In the genomic region with DNA sequence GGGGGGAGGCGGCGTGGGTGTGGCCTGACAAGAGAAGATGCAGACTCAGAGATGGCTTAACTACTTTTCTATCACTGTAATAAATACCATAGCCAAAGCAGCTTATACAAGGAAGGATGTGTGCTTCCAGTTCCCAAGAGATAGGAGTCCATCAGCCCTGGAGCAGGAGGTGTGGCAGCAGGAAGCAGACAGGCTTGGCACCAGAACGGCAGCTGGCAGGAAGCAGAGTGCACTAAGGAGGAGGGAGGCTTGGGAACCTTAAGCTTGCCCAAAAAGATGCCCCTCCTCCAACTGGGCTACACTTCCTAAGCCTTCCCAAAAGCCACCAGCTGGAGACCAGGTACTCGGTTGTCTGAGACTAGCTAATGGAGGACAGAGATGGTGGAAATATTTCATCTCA, we compare ENCODE assay signal across 23 mouse cellular contexts. TPM values are rescaled to one million over a fixed set of nuclear protein-coding genes. Genes with fewer than 3 reads are reported as not detected.
A peak's percentile ranks its signal among the peaks of the same experiment; 100 is the strongest.
DNase-seq lines count a peak whose midpoint lies in the region; ATAC-seq and TF ChIP-seq lines count a peak whose summit lies in the region.
"Had no signal": no experiment of that assay in that cellular context is flagged by ENCODE, and none has a peak within 500 bp of the region (broad histone marks: within the 10 kb centered on the region; RNA-seq: fewer than 3 reads in every experiment).

No protein-coding gene starts in this region.

- H3K9me3 ChIP-seq in forebrain, embryonic 14.5 days (replicated peaks; ENCODE audit: control insufficient read depth, low read length), result no peaks in the 10 kb centered on the region
- H3K9me3 ChIP-seq in forebrain, embryonic 15.5 days, result no peaks in the 10 kb centered on the region
- H3K9me3 ChIP-seq: embryonic facial prominence, embryonic 13.5 days; heart, embryonic 13.5 days; hindbrain, embryonic 15.5 days had no signal

- H3K4me3 ChIP-seq in forebrain, embryonic 14.5 days (ENCODE audit: low read depth, low read length), result no peak overlapping the region
- H3K4me3 ChIP-seq in forebrain, embryonic 15.5 days, result no peak overlapping the region
- no peak overlapping the region for H3K4me3 ChIP-seq in gastrocnemius, adult 2 months
- H3K4me3 ChIP-seq: embryonic facial prominence, embryonic 13.5 days; heart, embryonic 13.5 days; hindbrain, embryonic 15.5 days had no signal

- H3K9ac ChIP-seq in forebrain, embryonic 14.5 days (ENCODE audit: low read length), result no peak overlapping the region
- H3K9ac ChIP-seq in forebrain, embryonic 15.5 days (replicated peaks), result no peak overlapping the region
- H3K9ac ChIP-seq: embryonic facial prominence, embryonic 13.5 days; heart, embryonic 13.5 days; hindbrain, embryonic 15.5 days; liver, embryonic 14.5 days had no signal

- 62% methylated on average over 2 of the region's 4 CpGs for WGBS in forebrain, embryonic 14.5 days
- 64% methylated on average over 4 of the region's 4 CpGs for WGBS in forebrain, embryonic 15.5 days

- H3K27me3 ChIP-seq in forebrain, embryonic 14.5 days (replicated peaks; ENCODE audit: control insufficient read depth, insufficient read depth, low read length), result no peaks in the 10 kb centered on the region
- no peaks in the 10 kb centered on the region for H3K27me3 ChIP-seq in forebrain, embryonic 15.5 days
- H3K27me3 ChIP-seq: embryonic facial prominence, embryonic 13.5 days; hindbrain, embryonic 15.5 days had no signal

- no peaks in the 10 kb centered on the region for H3K36me3 ChIP-seq in forebrain, embryonic 14.5 days (ENCODE audit: control insufficient read depth, insufficient read depth, low read length)
- no peaks in the 10 kb centered on the region for H3K36me3 ChIP-seq in forebrain, embryonic 15.5 days
- H3K36me3 ChIP-seq: embryonic facial prominence, embryonic 13.5 days; heart, embryonic 13.5 days; hindbrain, embryonic 15.5 days had no signal

- no peak overlapping the region for H3K27ac ChIP-seq in forebrain, embryonic 14.5 days (ENCODE audit: low read depth, low read length)
- no peak overlapping the region for H3K27ac ChIP-seq in forebrain, embryonic 15.5 days (replicated peaks)
- no peak overlapping the region for H3K27ac ChIP-seq in gastrocnemius, adult 2 months
- H3K27ac ChIP-seq: embryonic facial prominence, embryonic 13.5 days; heart, embryonic 13.5 days; hindbrain, embryonic 15.5 days; kidney, postnatal 0 days; liver, embryonic 14.5 days had no signal

- DNase-seq in forebrain, embryonic 14.5 days (ENCODE audit: low spot score), result peak; percentile 46
- peak; percentile 11 for DNase-seq in lung, postnatal 25 days (ENCODE audit: low spot score)
- DNase-seq in lung, postnatal 36 days, result no peak
- DNase-seq in cerebellum, adult 18-20 months, result peak; percentile 65 to 79
- DNase-seq in cerebellum, postnatal 25 days, result peak; percentile 74 to 83
- DNase-seq in c-Kit-positive CD71-positive TER-119-positive erythroid progenitor cells, embryonic 14.5 days (ENCODE audit: low spot score), result no peak
- no peak for DNase-seq in gastrocnemius, adult 2 months
- DNase-seq: adrenal gland, postnatal 14 days; heart, postnatal 4 days; kidney, adult 18-20 months; right cerebral cortex, postnatal 14 days; spleen, adult 18-20 months; thymus, postnatal 36 days had no signal

- TF ChIP-seq CTCF in gastrocnemius, adult 2 months (IDR thresholded peaks at IDR 0.05), result no peak

- intact Hi-C loops in gastrocnemius, adult 2 months (cut with DNase I), result no loop called here

- ATAC-seq in forebrain, embryonic 14.5 days, result no peak
- no peak for ATAC-seq in forebrain, embryonic 15.5 days (replicated peaks)
- ATAC-seq: activated CD4-positive, CD25-positive, alpha-beta regulatory T cell, adult 4 months; CD4-positive, CD25-positive, alpha-beta regulatory T cell, adult 4 months; lung, postnatal 0 days had no signal

- H3K4me2 ChIP-seq in forebrain, embryonic 14.5 days (ENCODE audit: low read length), result no peak overlapping the region
- H3K4me2 ChIP-seq in forebrain, embryonic 15.5 days (replicated peaks), result no peak overlapping the region
- H3K4me2 ChIP-seq: embryonic facial prominence, embryonic 13.5 days; heart, embryonic 13.5 days; hindbrain, embryonic 15.5 days had no signal

- no peaks in the 10 kb centered on the region for H3K4me1 ChIP-seq in forebrain, embryonic 14.5 days (ENCODE audit: control insufficient read depth, insufficient read depth, low read length)
- H3K4me1 ChIP-seq in forebrain, embryonic 15.5 days, result no peaks in the 10 kb centered on the region; the same call in 1 of the 2 replicates
- H3K4me1 ChIP-seq: embryonic facial prominence, embryonic 13.5 days had no signal

RNA-seq across cellular contexts. Expression of gene Dnaja4, which starts 15.8 kb away (rescaled TPM):
- 5.2 and 5.5 TPM in 2 replicates for polyA plus RNA-seq in forebrain, embryonic 14.5 days (2014; fragmentation: Nextera tagmentation; extraction: Ambion mirVana)
- polyA plus RNA-seq in forebrain, embryonic 15.5 days (2015; fragmentation: Nextera tagmentation; extraction: Ambion mirVana), result 5.0 and 6.5 TPM in 2 replicates
- 10 to 100 TPM; 43.5 to 87.0 TPM for total RNA-seq in gastrocnemius, adult 2 months (2021)

RNA-seq across cellular contexts. Expression of gene Acsbg1, which starts 21.2 kb away (rescaled TPM):
- 18.6 and 21.9 TPM in 2 replicates for polyA plus RNA-seq in forebrain, embryonic 14.5 days (2014; fragmentation: Nextera tagmentation; extraction: Ambion mirVana)
- 19.4 and 23.0 TPM in 2 replicates for polyA plus RNA-seq in forebrain, embryonic 15.5 days (2015; fragmentation: Nextera tagmentation; extraction: Ambion mirVana)
- total RNA-seq in gastrocnemius, adult 2 months (2021), result under 1 TPM; 0.15 to 0.28 TPM
- total RNA-seq: granulocyte monocyte progenitor cell, adult 5-6 weeks had no signal

RNA-seq across cellular contexts. Expression of gene Wdr61, which starts 51.5 kb away (rescaled TPM):
- polyA plus RNA-seq in forebrain, embryonic 14.5 days (2014; fragmentation: Nextera tagmentation; extraction: Ambion mirVana), result 141 and 159 TPM in 2 replicates
- 121 and 123 TPM in 2 replicates for polyA plus RNA-seq in forebrain, embryonic 15.5 days (2015; fragmentation: Nextera tagmentation; extraction: Ambion mirVana)
- total RNA-seq in gastrocnemius, adult 2 months (2021), result 10 to 100 TPM; 17.9 to 20.8 TPM

Comparison
In these comparisons a context has a peak if more than half of its experiments do, and no peak if none do; other contexts are left out.
1. DNase-seq: peak in forebrain, embryonic 14.5 days (single experiment), lung, postnatal 25 days (single experiment), cerebellum, adult 18-20 months (2 of 2) and cerebellum, postnatal 25 days (2 of 2); none in lung, postnatal 36 days (single experiment), c-Kit-positive CD71-positive TER-119-positive erythroid progenitor cells, embryonic 14.5 days (single experiment) and gastrocnemius, adult 2 months (single experiment).